Mouse (Mus musculus) c-Kit-positive CD71-positive TER-119-negative erythroid progenitor cells, embryonic 14.5 days (primary cell): ENCODE data around the gene Lsp1.

ENCODE experiments used
- DNase-seq: peaks from one replicate; pipeline ENCODE4 v3.0.0-alpha.2; 2013; ENCODE audit warnings: low read depth

Lsp1 gene

GRCm38 (mm10) chr7:142460636-142461077, at the start of gene Lsp1:
TSS of gene Lsp1 (plus strand) at chr7:142460809.
- DNase-seq: no peak

- no peak for DNase-seq
These were observed 47.3 kb upstream of the Lsp1 start for GRCm38 (mm10) chr7:142413285-142413684.

GRCm38 (mm10) chr7:142415314-142415713, 45.3 kb upstream of the Lsp1 start:
- DNase-seq: no peak

GRCm38 (mm10) chr7:142416225-142416624, 44.4 kb upstream of the Lsp1 start:
- no peak for DNase-seq

GRCm38 (mm10) chr7:142418027-142418426, 42.6 kb upstream of the Lsp1 start:
- no peak for DNase-seq

- DNase-seq: no peak
These were observed 41.9 kb upstream of the Lsp1 start for GRCm38 (mm10) chr7:142418679-142419078.

- peak; percentile 44 for DNase-seq
These were observed 40.7 kb upstream of the Lsp1 start for GRCm38 (mm10) chr7:142419887-142420286.

- DNase-seq: no peak
These were observed 38.8 kb upstream of the Lsp1 start for GRCm38 (mm10) chr7:142421826-142422225.

GRCm38 (mm10) chr7:142425641-142426213, 34.9 kb upstream of the Lsp1 start:
- DNase-seq: no peak

- DNase-seq: no peak
These were observed 32.4 kb upstream of the Lsp1 start for GRCm38 (mm10) chr7:142428213-142428612.

- no peak for DNase-seq
These were observed 30.4 kb upstream of the Lsp1 start for GRCm38 (mm10) chr7:142430160-142430678.

- DNase-seq: no peak
These were observed 29.5 kb upstream of the Lsp1 start for GRCm38 (mm10) chr7:142431106-142431505.

GRCm38 (mm10) chr7:142433623-142434022, 27.0 kb upstream of the Lsp1 start:
- DNase-seq: no peak

GRCm38 (mm10) chr7:142434137-142434865, 26.3 kb upstream of the Lsp1 start, which contains the start of gene Syt8:
TSS of gene Syt8 (plus strand) at chr7:142434850.
- DNase-seq: no peak

- peak; percentile 63 for DNase-seq
These were observed 25.1 kb upstream of the Lsp1 start for GRCm38 (mm10) chr7:142435524-142435923.

GRCm38 (mm10) chr7:142437324-142437723, 23.3 kb upstream of the Lsp1 start:
- no peak for DNase-seq

GRCm38 (mm10) chr7:142439966-142440365, 20.6 kb upstream of the Lsp1 start:
- DNase-seq: no peak

- no peak for DNase-seq
These were observed 19.9 kb upstream of the Lsp1 start for GRCm38 (mm10) chr7:142440657-142441114.

GRCm38 (mm10) chr7:142441585-142441984, 19.0 kb upstream of the Lsp1 start, which contains the start of gene Tnni2:
TSS of gene Tnni2 (plus strand) at chr7:142441808.
- no peak for DNase-seq

- no peak for DNase-seq
These were observed 18.3 kb upstream of the Lsp1 start for GRCm38 (mm10) chr7:142442081-142442907.

- DNase-seq: no peak
These were observed 17.6 kb upstream of the Lsp1 start for GRCm38 (mm10) chr7:142442908-142443420.

- no peak for DNase-seq
These were observed 17.1 kb upstream of the Lsp1 start for GRCm38 (mm10) chr7:142443474-142443873.
